Mouse (Mus musculus): ENCODE measurements around the gene Hoxc5. TPM values are rescaled to one million over a fixed set of nuclear protein-coding genes. Genes with fewer than 3 reads are reported as not detected.

Hoxc5 gene
- total and polyA plus RNA-seq, 2 experiments from 2014 or later = 0.88 TPM; not detected in 1

DNA sequence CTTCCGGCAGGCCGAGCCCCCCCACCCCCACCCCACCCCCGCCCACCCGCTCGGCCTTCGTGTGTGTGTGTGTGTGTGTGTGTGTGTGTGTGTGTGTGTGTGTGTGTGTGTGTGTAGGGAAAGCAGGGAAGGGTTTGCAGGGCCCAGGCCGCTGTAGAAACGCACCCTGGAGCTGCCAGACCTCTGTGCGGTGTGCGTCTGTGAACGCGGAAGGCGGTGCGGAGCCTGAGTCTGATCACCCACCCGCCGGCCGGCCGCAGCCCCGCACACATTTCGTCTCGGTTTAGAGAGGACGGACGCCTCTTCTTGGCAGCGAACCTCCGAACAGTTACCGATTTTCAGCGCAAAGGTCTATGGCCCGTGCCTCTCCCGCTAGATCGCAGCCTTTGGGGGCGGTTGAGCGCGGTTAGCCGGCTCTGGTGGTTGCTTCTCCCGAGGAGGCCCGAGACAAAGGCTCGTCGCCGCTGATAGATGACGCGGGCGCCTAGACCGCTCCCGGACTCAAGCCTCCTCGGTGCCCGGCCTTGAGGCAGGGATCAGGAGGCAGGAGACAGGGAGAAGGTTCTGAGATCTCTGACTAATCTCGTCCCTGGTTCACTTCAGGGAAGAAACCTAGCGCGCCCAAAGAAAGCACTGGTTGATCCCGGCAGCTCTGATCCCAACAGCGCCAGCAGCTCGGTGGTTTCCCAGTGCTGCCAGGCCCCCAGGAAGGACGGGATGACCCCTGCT is 24.3 kb upstream of the Hoxc5 start:
- peak; percentile 40; the same call in 1 of the 2 replicates for TF ChIP-seq CTCF (IDR thresholded peaks at IDR 0.05)

GRCm38 (mm10) chr15:102943468-102943813 is 23.8 kb upstream of the Hoxc5 start:
- H3K27me3 ChIP-seq (ENCODE audit: insufficient read depth, low read length) = peaks cover 96% of the 10 kb centered on the region
- no peak for DNase-seq (ENCODE audit: low spot score)
- TF ChIP-seq CTCF (IDR thresholded peaks at IDR 0.05) = no peak; the same call in 1 of the 2 replicates
- no peak overlapping the region for H3K27ac ChIP-seq (ENCODE audit: low read depth, low read length)
- H3K36me3 ChIP-seq (ENCODE audit: insufficient read depth, low read length) = no peaks in the 10 kb centered on the region
- H3K4me1 ChIP-seq (ENCODE audit: insufficient read depth, low read length) = no peaks in the 10 kb centered on the region
- no peak for ATAC-seq (ENCODE audit: low FRiP score)
- 4% methylated on average over 5 of the region's 5 CpGs for WGBS
- no peak overlapping the region for H3K9ac ChIP-seq (replicated peaks; ENCODE audit: low read length, poor library complexity, severe bottlenecking)
- H3K4me3 ChIP-seq (ENCODE audit: low read depth, low read length) = no peak overlapping the region
- no peaks in the 10 kb centered on the region for H3K9me3 ChIP-seq (ENCODE audit: low read length)
- no peak overlapping the region for H3K4me2 ChIP-seq (ENCODE audit: low read depth, low read length, poor library complexity, severe bottlenecking)

More for the DNA sequence above, 24.3 kb upstream of the Hoxc5 start:
- no peak for DNase-seq (ENCODE audit: low spot score)
- H3K4me3 ChIP-seq (ENCODE audit: low read depth, low read length) = peak overlapping the region; percentile 16; the same call in 1 of the 2 replicates
- peak overlapping the region; percentile 4; the same call in 1 of the 2 replicates for H3K4me2 ChIP-seq (ENCODE audit: low read depth, low read length, poor library complexity, severe bottlenecking)
- H3K4me1 ChIP-seq (ENCODE audit: insufficient read depth, low read length) = no peaks in the 10 kb centered on the region
- H3K27me3 ChIP-seq (ENCODE audit: insufficient read depth, low read length) = peaks cover 96% of the 10 kb centered on the region
- no peaks in the 10 kb centered on the region for H3K9me3 ChIP-seq (ENCODE audit: low read length)
- H3K9ac ChIP-seq (replicated peaks; ENCODE audit: low read length, poor library complexity, severe bottlenecking) = no peak overlapping the region
- H3K27ac ChIP-seq (ENCODE audit: low read depth, low read length) = no peak overlapping the region
- ATAC-seq (ENCODE audit: low FRiP score) = no peak
- H3K36me3 ChIP-seq (ENCODE audit: insufficient read depth, low read length) = no peaks in the 10 kb centered on the region
- WGBS = under 1% methylated on average over 44 of the region's 53 CpGs

- Histone ChIP-seq H3K9ac (replicated peaks; ENCODE audit: low read length, poor library complexity, severe bottlenecking) (no peak overlapping the region), H3K27ac (ENCODE audit: low read depth, low read length) (no peak overlapping the region), H3K9me3 (ENCODE audit: low read length) (no peaks in the 10 kb centered on the region), H3K4me3 (ENCODE audit: low read depth, low read length) (no peak overlapping the region), H3K4me1 (ENCODE audit: insufficient read depth, low read length) (no peaks in the 10 kb centered on the region), H3K36me3 (ENCODE audit: insufficient read depth, low read length) (no peaks in the 10 kb centered on the region), H3K27me3 (ENCODE audit: insufficient read depth, low read length) (peaks cover 90% of the 10 kb centered on the region), H3K4me2 (ENCODE audit: low read depth, low read length, poor library complexity, severe bottlenecking) (no peak overlapping the region)
- no peak for TF ChIP-seq CTCF (IDR thresholded peaks at IDR 0.05)
- 11% methylated on average over 22 of the region's 22 CpGs for WGBS
- DNase-seq (ENCODE audit: low spot score) = no peak
- no peak for ATAC-seq (ENCODE audit: low FRiP score)
Measured at GRCm38 (mm10) chr15:102945185-102946077, 21.8 kb upstream of the Hoxc5 start.

- Histone ChIP-seq H3K36me3 (ENCODE audit: insufficient read depth, low read length) (no peaks in the 10 kb centered on the region), H3K4me1 (ENCODE audit: insufficient read depth, low read length) (no peaks in the 10 kb centered on the region), H3K9me3 (ENCODE audit: low read length) (no peaks in the 10 kb centered on the region), H3K27me3 (ENCODE audit: insufficient read depth, low read length) (peaks cover 90% of the 10 kb centered on the region), H3K9ac (replicated peaks; ENCODE audit: low read length, poor library complexity, severe bottlenecking) (no peak overlapping the region), H3K27ac (ENCODE audit: low read depth, low read length) (no peak overlapping the region), H3K4me2 (ENCODE audit: low read depth, low read length, poor library complexity, severe bottlenecking) (no peak overlapping the region), H3K4me3 (ENCODE audit: low read depth, low read length) (no peak overlapping the region)
- ATAC-seq (ENCODE audit: low FRiP score) (no peak), DNase-seq (ENCODE audit: low spot score) (no peak)
- 5% methylated on average over 9 of the region's 9 CpGs for WGBS
- TF ChIP-seq CTCF (IDR thresholded peaks at IDR 0.05) = no peak
Measured at GRCm38 (mm10) chr15:102947276-102947675, 20.0 kb upstream of the Hoxc5 start.

- DNase-seq (ENCODE audit: low spot score) (no peak), ATAC-seq (ENCODE audit: low FRiP score) (no peak)
- H3K27ac ChIP-seq (ENCODE audit: low read depth, low read length) = no peak overlapping the region
- H3K9me3 ChIP-seq (ENCODE audit: low read length) = no peaks in the 10 kb centered on the region
- H3K4me1 ChIP-seq (ENCODE audit: insufficient read depth, low read length) = no peaks in the 10 kb centered on the region
- no peak overlapping the region for H3K9ac ChIP-seq (replicated peaks; ENCODE audit: low read length, poor library complexity, severe bottlenecking)
- no peak for TF ChIP-seq CTCF (IDR thresholded peaks at IDR 0.05)
- no peak overlapping the region for H3K4me2 ChIP-seq (ENCODE audit: low read depth, low read length, poor library complexity, severe bottlenecking)
- no peaks in the 10 kb centered on the region for H3K36me3 ChIP-seq (ENCODE audit: insufficient read depth, low read length)
- 17% methylated on average over 2 of the region's 2 CpGs for WGBS
- H3K27me3 ChIP-seq (ENCODE audit: insufficient read depth, low read length) = peaks cover 91% of the 10 kb centered on the region
- H3K4me3 ChIP-seq (ENCODE audit: low read depth, low read length) = no peak overlapping the region
Measured at GRCm38 (mm10) chr15:102948842-102949241, 18.4 kb upstream of the Hoxc5 start.

- no peak overlapping the region for H3K27ac ChIP-seq (ENCODE audit: low read depth, low read length)
- no peaks in the 10 kb centered on the region for H3K36me3 ChIP-seq (ENCODE audit: insufficient read depth, low read length)
Measured at GRCm38 (mm10) chr15:102949696-102950095, 17.5 kb upstream of the Hoxc5 start.

More at GRCm38 (mm10) chr15:102949696-102950095, 17.5 kb upstream of the Hoxc5 start:
- 3% methylated on average over 20 of the region's 20 CpGs for WGBS
- DNase-seq (ENCODE audit: low spot score) = no peak
- H3K9ac ChIP-seq (replicated peaks; ENCODE audit: low read length, poor library complexity, severe bottlenecking) = no peak overlapping the region
- H3K4me1 ChIP-seq (ENCODE audit: insufficient read depth, low read length) = no peaks in the 10 kb centered on the region
- ATAC-seq (ENCODE audit: low FRiP score) = no peak
- H3K9me3 ChIP-seq (ENCODE audit: low read length) = no peaks in the 10 kb centered on the region
- H3K4me3 ChIP-seq (ENCODE audit: low read depth, low read length) = no peak overlapping the region
- peaks cover 88% of the 10 kb centered on the region for H3K27me3 ChIP-seq (ENCODE audit: insufficient read depth, low read length)
- no peak overlapping the region for H3K4me2 ChIP-seq (ENCODE audit: low read depth, low read length, poor library complexity, severe bottlenecking)
- TF ChIP-seq CTCF (IDR thresholded peaks at IDR 0.05) = no peak
